Mouse (Mus musculus): ENCODE measurements at regions not wholly inside any gene's neighbourhood (a gene's known extent, or its start where the extent isn't known, plus 50 kb on each side); places are given as distances from the start of the nearest gene placed in this dataset.

- DNase-seq (ENCODE audit: low spot score), result no peak
Measured at GRCm38 (mm10) chr6:91573487-91573886, 57.8 kb downstream of the Lsm3 start.

GRCm38 (mm10) chr6:91574414-91574813 lies 58.7 kb downstream of the Lsm3 start:
- no peak for DNase-seq (ENCODE audit: low spot score)

GRCm38 (mm10) chr6:91575662-91576364 lies 60.1 kb downstream of the Lsm3 start:
- DNase-seq (ENCODE audit: low spot score), result peak; percentile 70

- no peak for DNase-seq (ENCODE audit: low spot score)
Measured at GRCm38 (mm10) chr6:91576906-91577305, 61.2 kb downstream of the Lsm3 start.

- no peak for DNase-seq (ENCODE audit: low spot score)
Measured at GRCm38 (mm10) chr6:91579666-91580065, 63.9 kb downstream of the Lsm3 start.

GRCm38 (mm10) chr6:91580607-91581006 lies 64.9 kb downstream of the Lsm3 start:
- no peak for DNase-seq (ENCODE audit: low spot score)

- DNase-seq (ENCODE audit: low spot score), result no peak
Measured at GRCm38 (mm10) chr6:91582338-91582737, 66.6 kb downstream of the Lsm3 start.

- no peak for DNase-seq (ENCODE audit: low spot score)
Measured at GRCm38 (mm10) chr6:91583346-91583745, 67.6 kb downstream of the Lsm3 start.

GRCm38 (mm10) chr6:91585543-91585942 lies 69.8 kb downstream of the Lsm3 start:
- DNase-seq (ENCODE audit: low spot score), result peak; percentile 16

- no peak for DNase-seq (ENCODE audit: low spot score)
Measured at GRCm38 (mm10) chr6:91589181-91589580, 73.5 kb downstream of the Lsm3 start.

- no peak for DNase-seq (ENCODE audit: low spot score)
Measured at GRCm38 (mm10) chr6:91590395-91590794, 74.7 kb downstream of the Lsm3 start.

GRCm38 (mm10) chr6:91590806-91591571 lies 75.3 kb downstream of the Lsm3 start:
- DNase-seq (ENCODE audit: low spot score), result no peak

- no peak for DNase-seq (ENCODE audit: low spot score)
Measured at GRCm38 (mm10) chr6:91592651-91593050, 76.9 kb downstream of the Lsm3 start.

- DNase-seq (ENCODE audit: low spot score), result no peak
Measured at GRCm38 (mm10) chr6:91598942-91599341, 83.2 kb downstream of the Lsm3 start.

GRCm38 (mm10) chr6:91600116-91600515 lies 83.7 kb upstream of the Slc6a6 start:
- DNase-seq (ENCODE audit: low spot score), result no peak

GRCm38 (mm10) chr6:91606634-91607215 lies 77.1 kb upstream of the Slc6a6 start:
- DNase-seq (ENCODE audit: low spot score), result no peak

- no peak for DNase-seq (ENCODE audit: low spot score)
Measured at GRCm38 (mm10) chr6:91607613-91608272, 76.1 kb upstream of the Slc6a6 start.

GRCm38 (mm10) chr6:91609671-91610070 lies 74.2 kb upstream of the Slc6a6 start:
- DNase-seq (ENCODE audit: low spot score), result no peak

- no peak for DNase-seq (ENCODE audit: low spot score)
Measured at GRCm38 (mm10) chr6:91615022-91615421, 68.8 kb upstream of the Slc6a6 start.

GRCm38 (mm10) chr6:91616541-91616940 lies 67.3 kb upstream of the Slc6a6 start:
- DNase-seq (ENCODE audit: low spot score), result no peak

- peak; percentile 91 for DNase-seq (ENCODE audit: low spot score)
Measured at GRCm38 (mm10) chr6:91617031-91617596, 66.7 kb upstream of the Slc6a6 start.

- DNase-seq (ENCODE audit: low spot score), result no peak
Measured at GRCm38 (mm10) chr6:91617685-91618084, 66.2 kb upstream of the Slc6a6 start.
